Mouse (Mus musculus): ENCODE data around the gene Hhat. TPM values are rescaled to one million over a fixed set of nuclear protein-coding genes. Genes with fewer than 3 reads are reported as not detected.

The Hhat gene
- total and polyA plus RNA-seq, 3 experiments, result 0.21 to 1.2 (median 1.1) TPM

GRCm38 (mm10) chr1:192550561-192550960 is 220.5 kb downstream of the Hhat start:
- no peaks in the 10 kb centered on the region for H3K79me2 ChIP-seq (replicated peaks; ENCODE audit: control insufficient read depth, extremely low read depth, insufficient read depth, poor library complexity, severe bottlenecking)
- TF ChIP-seq KAT2A (IDR thresholded peaks at IDR 0.05; ENCODE audit: insufficient replicate concordance, low read length) (no peak), ZKSCAN1 (IDR thresholded peaks at IDR 0.05; ENCODE audit: borderline replicate concordance, low read depth, low read length) (no peak), POLR2AphosphoS2 (IDR thresholded peaks at IDR 0.05; ENCODE audit: low read depth, low read length) (no peak), ZC3H11A (IDR thresholded peaks at IDR 0.05; ENCODE audit: low read depth, low read length) (no peak), MYC (IDR thresholded peaks at IDR 0.05; ENCODE audit: low read depth, low read length) (no peak), ZNF384 (IDR thresholded peaks at IDR 0.05; ENCODE audit: low read depth, low read length) (no peak), IRF4 (IDR thresholded peaks at IDR 0.05; ENCODE audit: low read depth, low read length) (no peak), HCFC1 (IDR thresholded peaks at IDR 0.05; ENCODE audit: low read depth, low read length) (no peak), MAZ (IDR thresholded peaks at IDR 0.05; ENCODE audit: low read depth, low read length) (no peak), JUN (IDR thresholded peaks at IDR 0.05; ENCODE audit: insufficient read depth, low read depth, low read length) (no peak), GABPA (IDR thresholded peaks at IDR 0.05; ENCODE audit: insufficient replicate concordance, low read depth, low read length) (no peak), CHD1 (IDR thresholded peaks at IDR 0.05; ENCODE audit: low read depth, low read length) (no peak), MXI1 (IDR thresholded peaks at IDR 0.05; ENCODE audit: low read depth, low read length) (no peak), EP300 (IDR thresholded peaks at IDR 0.05; ENCODE audit: low read length) (no peak)
- H3K4me2 ChIP-seq (ENCODE audit: insufficient read depth, low read depth, poor library complexity, severe bottlenecking), result no peak overlapping the region
- in situ Hi-C loops (cut with MboI; ENCODE audit: low pct_ligation_motif_present, low pct_unique_long_range_greater_than_20kb, low sequenced_read_pairs) (no loop called here), dilution Hi-C loops (cut with MboI; ENCODE audit: extremely low pct_ligation_motif_present, extremely low pct_unique_long_range_greater_than_20kb, low sequenced_read_pairs) (no loop called here)
- H3K4me1 ChIP-seq (ENCODE audit: control insufficient read depth in 1 of 2, insufficient read depth in 2 of 2), result no peaks in the 10 kb centered on the region
- DNase-seq (ENCODE audit: extremely low read depth), result no peak
- H3K36me3 ChIP-seq (replicated peaks in 1 of 2; ENCODE audit: control insufficient read depth in 1 of 2, insufficient read depth in 1 of 2, low read length in 1 of 2), result no peaks in the 10 kb centered on the region
- H3K27ac ChIP-seq (ENCODE audit: insufficient read depth, low read depth), result no peak overlapping the region
- H3K9me3 ChIP-seq (replicated peaks; ENCODE audit: low read length), result no peaks in the 10 kb centered on the region
- no peak overlapping the region for H3K4me3 ChIP-seq (replicated peaks in 1 of 3; ENCODE audit: low read depth in 2 of 3, low read length in 2 of 3, poor library complexity in 1 of 3)
- peaks cover 26% of the 10 kb centered on the region for H3K27me3 ChIP-seq (replicated peaks)
- no peak overlapping the region for H3K9ac ChIP-seq (ENCODE audit: insufficient read depth, low read depth)

GRCm38 (mm10) chr1:192546843-192547242 is 224.2 kb downstream of the Hhat start:
- Histone ChIP-seq H3K27ac (ENCODE audit: insufficient read depth, low read depth) (no peak overlapping the region), H3K36me3 (replicated peaks in 1 of 2; ENCODE audit: control insufficient read depth in 1 of 2, insufficient read depth in 1 of 2, low read length in 1 of 2) (no peaks in the 10 kb centered on the region), H3K79me2 (replicated peaks; ENCODE audit: control insufficient read depth, extremely low read depth, insufficient read depth, poor library complexity, severe bottlenecking) (no peaks in the 10 kb centered on the region), H3K9ac (ENCODE audit: insufficient read depth, low read depth) (no peak overlapping the region), H3K4me1 (ENCODE audit: control insufficient read depth in 1 of 2, insufficient read depth in 2 of 2) (no peaks in the 10 kb centered on the region), H3K9me3 (replicated peaks; ENCODE audit: low read length) (no peaks in the 10 kb centered on the region), H3K4me3 (replicated peaks in 1 of 3; ENCODE audit: low read depth in 2 of 3, low read length in 2 of 3, poor library complexity in 1 of 3) (no peak overlapping the region), H3K4me2 (ENCODE audit: insufficient read depth, low read depth, poor library complexity, severe bottlenecking) (no peak overlapping the region), H3K27me3 (replicated peaks) (peaks cover 14% of the 10 kb centered on the region)
- TF ChIP-seq TBP (conservative IDR thresholded peaks at IDR 0.05; ENCODE audit: low read depth, low read length), result no peak
- TF ChIP-seq MAFK (IDR thresholded peaks at IDR 0.05; ENCODE audit: insufficient replicate concordance, low read length), result no peak
- no peak for TF ChIP-seq PAX5 (IDR thresholded peaks at IDR 0.05; ENCODE audit: low read length)
- no peak for TF ChIP-seq MAZ (IDR thresholded peaks at IDR 0.05; ENCODE audit: low read depth, low read length)
- TF ChIP-seq RCOR1 (conservative IDR thresholded peaks at IDR 0.05; ENCODE audit: low read depth, low read length), result no peak
- no peak for TF ChIP-seq CHD2 (IDR thresholded peaks at IDR 0.05; ENCODE audit: low read length)
- TF ChIP-seq MYC (IDR thresholded peaks at IDR 0.05; ENCODE audit: low read depth, low read length), result no peak
- TF ChIP-seq ZNF384 (IDR thresholded peaks at IDR 0.05; ENCODE audit: low read depth, low read length), result no peak
- no peak for TF ChIP-seq ELF1 (IDR thresholded peaks at IDR 0.05; ENCODE audit: low read depth, low read length)
- TF ChIP-seq SIN3A (IDR thresholded peaks at IDR 0.05; ENCODE audit: low read length), result no peak
- TF ChIP-seq SMC3 (IDR thresholded peaks at IDR 0.05; ENCODE audit: low read depth, low read length), result no peak
- TF ChIP-seq IRF4 (IDR thresholded peaks at IDR 0.05; ENCODE audit: low read depth, low read length), result no peak
- no peak for TF ChIP-seq POLR2A (IDR thresholded peaks at IDR 0.05; ENCODE audit: low read depth, low read length)
- TF ChIP-seq E2F4 (IDR thresholded peaks at IDR 0.05; ENCODE audit: insufficient replicate concordance, low read depth, low read length), result no peak
- TF ChIP-seq KAT2A (IDR thresholded peaks at IDR 0.05; ENCODE audit: insufficient replicate concordance, low read length), result no peak
- TF ChIP-seq RAD21 (IDR thresholded peaks at IDR 0.05; ENCODE audit: low read depth, low read length), result no peak; the same call in 1 of the 2 replicates
- TF ChIP-seq JUN (IDR thresholded peaks at IDR 0.05; ENCODE audit: insufficient read depth, low read depth, low read length), result no peak
- TF ChIP-seq EP300 (IDR thresholded peaks at IDR 0.05; ENCODE audit: low read length), result no peak
- TF ChIP-seq CTCF (conservative IDR thresholded peaks at IDR 0.05 in 1 of 2, IDR thresholded peaks at IDR 0.05 in 1 of 2; ENCODE audit: low read depth in 2 of 2, low read length in 2 of 2), result no peak
- DNase-seq (ENCODE audit: extremely low read depth), result no peak
- in situ Hi-C loops (cut with MboI; ENCODE audit: low pct_ligation_motif_present, low pct_unique_long_range_greater_than_20kb, low sequenced_read_pairs) (no loop called here), dilution Hi-C loops (cut with MboI; ENCODE audit: extremely low pct_ligation_motif_present, extremely low pct_unique_long_range_greater_than_20kb, low sequenced_read_pairs) (no loop called here)
